In the genomic region with DNA sequence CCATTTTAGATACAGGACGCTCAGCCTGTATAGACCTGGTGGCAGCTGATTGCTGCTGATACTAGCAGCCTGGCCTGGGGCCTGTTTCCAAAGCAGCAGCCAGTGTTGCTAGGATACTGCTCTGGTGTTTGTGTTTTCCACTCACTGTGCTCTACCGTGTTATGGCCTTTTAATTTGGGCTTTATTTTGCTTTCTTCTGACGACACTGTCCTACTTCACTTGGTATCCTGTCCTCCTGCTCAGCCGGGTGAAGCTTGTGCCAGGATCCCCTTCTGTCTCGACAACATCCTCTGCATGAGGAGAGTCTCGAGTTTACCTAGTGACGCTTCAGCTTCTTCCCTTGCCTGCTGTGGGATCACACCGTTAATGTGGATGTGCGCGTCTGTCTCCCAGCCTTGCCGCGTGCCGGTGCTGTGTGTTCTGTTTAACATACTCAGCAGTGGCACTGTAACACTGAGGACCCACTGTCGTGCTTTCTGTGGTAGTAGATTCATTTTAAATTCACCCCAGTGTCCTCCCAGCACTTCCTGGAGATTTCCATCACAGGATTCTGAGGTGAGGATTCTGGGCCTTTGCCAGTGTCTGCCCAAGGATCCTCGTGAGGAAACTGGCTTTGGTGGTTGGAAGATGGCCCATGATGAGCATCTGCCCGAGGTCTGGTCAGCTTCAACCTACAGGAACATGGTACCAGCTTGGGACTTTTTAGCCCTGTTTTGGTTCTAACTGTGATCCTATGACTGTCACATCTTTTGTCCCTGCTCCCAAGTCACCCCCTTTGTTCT, we compare ENCODE assay signal across 9 mouse cellular contexts. TPM values are rescaled to one million over a fixed set of nuclear protein-coding genes. Genes with fewer than 3 reads are reported as not detected.
DNase-seq lines count a peak whose midpoint lies in the region; ATAC-seq and TF ChIP-seq lines count a peak whose summit lies in the region.
"Had no signal": no experiment of that assay in that cellular context is flagged by ENCODE, and none has a peak within 500 bp of the region (broad histone marks: within the 10 kb centered on the region; RNA-seq: fewer than 3 reads in every experiment).

No protein-coding gene starts in this region.

- H3K9me3 ChIP-seq in kidney, embryonic 15.5 days (replicated peaks): no peaks in the 10 kb centered on the region
- H3K9me3 ChIP-seq in heart, embryonic 16.5 days (replicated peaks; ENCODE audit: control insufficient read depth, low read length): no peaks in the 10 kb centered on the region
- H3K9me3 ChIP-seq: embryonic facial prominence, embryonic 12.5 days had no signal

- no peak for ATAC-seq in kidney, embryonic 15.5 days (replicated peaks; ENCODE audit: low FRiP score)
- peak; percentile 69 for ATAC-seq in heart, embryonic 16.5 days (replicated peaks; ENCODE audit: extremely low read depth, insufficient read depth, low FRiP score)
- ATAC-seq in CD4-positive, CD25-positive, alpha-beta regulatory T cell, adult 4 months: no peak
- ATAC-seq in inflammation-experienced regulatory T-cells, adult 6 months: no peak

- no peak overlapping the region for H3ac ChIP-seq in myocyte (ENCODE audit: control insufficient read depth, insufficient read length)

- 69% methylated on average over 16 of the region's 16 CpGs for WGBS in kidney, embryonic 15.5 days
- WGBS in cerebellum, adult 2 months: 8% methylated on average over 16 of the region's 16 CpGs
- 45% methylated on average over 16 of the region's 16 CpGs for WGBS in heart, embryonic 16.5 days

- no peak overlapping the region for H3K4me3 ChIP-seq in kidney, embryonic 15.5 days (replicated peaks)
- no peak overlapping the region for H3K4me3 ChIP-seq in cerebellum, adult 2 months (replicated peaks; ENCODE audit: insufficient read depth, low read depth, low read length)
- no peak overlapping the region for H3K4me3 ChIP-seq in heart, embryonic 16.5 days (ENCODE audit: low read length)
- H3K4me3 ChIP-seq in myocyte: no peak overlapping the region
- H3K4me3 ChIP-seq: embryonic facial prominence, embryonic 12.5 days had no signal

- no peak overlapping the region for H3K9ac ChIP-seq in kidney, embryonic 15.5 days
- no peak overlapping the region for H3K9ac ChIP-seq in heart, embryonic 16.5 days (ENCODE audit: low read length)
- H3K9ac ChIP-seq: embryonic facial prominence, embryonic 12.5 days had no signal

- no peak overlapping the region for H3K4me2 ChIP-seq in kidney, embryonic 15.5 days
- H3K4me2 ChIP-seq in heart, embryonic 16.5 days (ENCODE audit: low read depth, low read length): no peak overlapping the region
- H3K4me2 ChIP-seq in myocyte (ENCODE audit: low read depth): no peak overlapping the region
- H3K4me2 ChIP-seq: embryonic facial prominence, embryonic 12.5 days had no signal

- H3K4me1 ChIP-seq in kidney, embryonic 15.5 days: peaks cover 10% of the 10 kb centered on the region
- H3K4me1 ChIP-seq in cerebellum, adult 2 months (ENCODE audit: control insufficient read depth, insufficient read depth, low read length): peaks cover 20% of the 10 kb centered on the region
- peaks cover 12% of the 10 kb centered on the region for H3K4me1 ChIP-seq in heart, embryonic 16.5 days (ENCODE audit: control insufficient read depth, insufficient read depth, low read length)
- H3K4me1 ChIP-seq: embryonic facial prominence, embryonic 12.5 days had no signal

- no peak for TF ChIP-seq POLR2A in cerebellum, adult 2 months (IDR thresholded peaks at IDR 0.05; ENCODE audit: borderline replicate concordance, insufficient read depth, low read length)
- TF ChIP-seq POLR2A in myocyte (IDR thresholded peaks at IDR 0.05; ENCODE audit: insufficient read length, low read depth): no peak

- H3K27me3 ChIP-seq in kidney, embryonic 15.5 days: no peaks in the 10 kb centered on the region
- no peaks in the 10 kb centered on the region for H3K27me3 ChIP-seq in cerebellum, adult 2 months (ENCODE audit: control insufficient read depth, insufficient read depth, low read length)
- no peaks in the 10 kb centered on the region for H3K27me3 ChIP-seq in heart, embryonic 16.5 days (ENCODE audit: control insufficient read depth, insufficient read depth, low read length)
- H3K27me3 ChIP-seq in myocyte (ENCODE audit: control insufficient read depth, insufficient read depth, insufficient read length): no peaks in the 10 kb centered on the region
- H3K27me3 ChIP-seq: embryonic facial prominence, embryonic 12.5 days had no signal

- H3K36me3 ChIP-seq in kidney, embryonic 15.5 days: peaks cover 41% of the 10 kb centered on the region
- peaks cover 19% of the 10 kb centered on the region for H3K36me3 ChIP-seq in heart, embryonic 16.5 days (ENCODE audit: control insufficient read depth, insufficient read depth)
- peaks cover 47% of the 10 kb centered on the region for H3K36me3 ChIP-seq in myocyte (ENCODE audit: control insufficient read depth, insufficient read depth)

- DNase-seq in kidney, adult 11 months: peak; percentile 33
- peak in 1 of 2 experiments; percentile 26 for DNase-seq in cerebellum, adult 2 months
- DNase-seq in layer of hippocampus, postnatal 10 days (ENCODE audit: low spot score in 2 of 2): peak; percentile 44 to 59

- no peak for TF ChIP-seq CTCF in cerebellum, adult 2 months (IDR thresholded peaks at IDR 0.05; ENCODE audit: borderline replicate concordance, insufficient read depth, low read depth, low read length)

- H3K27ac ChIP-seq in kidney, embryonic 15.5 days: no peak overlapping the region
- H3K27ac ChIP-seq in cerebellum, adult 2 months (ENCODE audit: insufficient read depth, low read length): peak overlapping the region; percentile 24; the same call in 1 of the 2 replicates
- H3K27ac ChIP-seq in heart, embryonic 16.5 days (ENCODE audit: low read length): peak overlapping the region; percentile 49; the same call in 1 of the 2 replicates
- H3K27ac ChIP-seq: embryonic facial prominence, embryonic 12.5 days had no signal

- H3K79me2 ChIP-seq in myocyte (ENCODE audit: control insufficient read depth, insufficient read depth): no peaks in the 10 kb centered on the region

TF ChIP-seq in myocyte, 11 proteins besides CTCF, POLR2A, EP300 and RAD21:
- TF ChIP-seq USF1 (IDR thresholded peaks at IDR 0.05; ENCODE audit: low read depth) (no peak), MYOG (IDR thresholded peaks at IDR 0.05; ENCODE audit: control insufficient read depth in 1 of 3, insufficient read depth in 1 of 3, insufficient read length in 2 of 3, low read depth in 2 of 3) (no peak), TCF12 (IDR thresholded peaks at IDR 0.05; ENCODE audit: insufficient read depth, poor library complexity, severe bottlenecking) (no peak), POLR2AphosphoS2 (IDR thresholded peaks at IDR 0.05; ENCODE audit: insufficient read length, low read depth) (peak; percentile 53)

RNA-seq across cellular contexts. Expression of a gene that starts 50.6 kb away (rescaled TPM):
- polyA plus RNA-seq in kidney, embryonic 15.5 days (2015; fragmentation: Nextera tagmentation; extraction: Ambion mirVana): 35.1 and 37.2 TPM in 2 replicates
- polyA plus RNA-seq in cerebellum, adult 2 months (2012; rRNA removed): 116 and 118 TPM in 2 replicates
- polyA plus RNA-seq in heart, embryonic 16.5 days (2015; fragmentation: Nextera tagmentation; extraction: Ambion mirVana): 20.4 and 21.7 TPM in 2 replicates
- 10 to 100 TPM; 67.8 to 73.4 TPM for total RNA-seq in layer of hippocampus, postnatal 10 days (2021)
- polyA plus RNA-seq in myocyte (2012; fragmentation: generic; extraction: Trizol): 31.1 TPM
- 10 to 100 TPM; 34.9 to 36.2 TPM for polyA plus RNA-seq in CD4-positive, CD25-positive, alpha-beta regulatory T cell, adult 4 months (2017; shearing (Covaris generic))
- 10 to 100 TPM; 25.4 to 48.0 (median 40.3) TPM for polyA plus RNA-seq in inflammation-experienced regulatory T-cells, adult 6 months (2017; shearing (Covaris generic))
